ENCODE assay signal across 10 mouse cellular contexts in genomic region chr13:73536824-73537223, GRCm38 (mm10). TPM values are rescaled to one million over a fixed set of nuclear protein-coding genes. Genes with fewer than 3 reads are reported as not detected.
DNase-seq lines count a peak whose midpoint lies in the region; ATAC-seq lines count a peak whose summit lies in the region.
"Had no signal": no experiment of that assay in that cellular context is flagged by ENCODE, and none has a peak within 500 bp of the region (broad histone marks: within the 10 kb centered on the region; RNA-seq: fewer than 3 reads in every experiment).

No protein-coding gene starts in this region.

- DNase-seq in kidney, adult 11 months: no peak
- DNase-seq in embryonic facial prominence, embryonic 10.5 days (ENCODE audit: low spot score): no peak
- no peak for DNase-seq in intestine, embryonic 14.5 days (ENCODE audit: low spot score)
- DNase-seq in thymus, postnatal 14 days: no peak
- DNase-seq in layer of hippocampus, postnatal 14 days (ENCODE audit: low spot score in 2 of 2): no peak
- DNase-seq in urinary bladder, adult 2 months (ENCODE audit: low spot score): no peak
- DNase-seq: cerebellum, adult 9-10 months had no signal

- 0 out of 2 replicates have a peak overlapping the region, but pooled peaks have one; percentile 32 for H3K9ac ChIP-seq in kidney, embryonic 14.5 days (ENCODE audit: low read depth, low read length)
- H3K9ac ChIP-seq in intestine, embryonic 14.5 days (ENCODE audit: low read length): no peak overlapping the region
- H3K9ac ChIP-seq in midbrain, embryonic 16.5 days (ENCODE audit: low read depth, low read length): peak overlapping the region; percentile 27

- H3K9me3 ChIP-seq in kidney, embryonic 14.5 days (ENCODE audit: control insufficient read depth, low read length): no peaks in the 10 kb centered on the region
- no peaks in the 10 kb centered on the region for H3K9me3 ChIP-seq in embryonic facial prominence, embryonic 10.5 days
- H3K9me3 ChIP-seq in intestine, embryonic 14.5 days (ENCODE audit: control insufficient read depth, low read length): no peaks in the 10 kb centered on the region
- H3K9me3 ChIP-seq in midbrain, embryonic 16.5 days (replicated peaks; ENCODE audit: control insufficient read depth, low read length, poor library complexity, severe bottlenecking): no peaks in the 10 kb centered on the region

- no peaks in the 10 kb centered on the region for H3K36me3 ChIP-seq in kidney, embryonic 14.5 days (ENCODE audit: control insufficient read depth, insufficient read depth, low read length)
- no peaks in the 10 kb centered on the region for H3K36me3 ChIP-seq in embryonic facial prominence, embryonic 10.5 days (replicated peaks)
- H3K36me3 ChIP-seq in intestine, embryonic 14.5 days (ENCODE audit: control insufficient read depth, insufficient read depth, low read length): no peaks in the 10 kb centered on the region
- H3K36me3 ChIP-seq in midbrain, embryonic 16.5 days (ENCODE audit: control insufficient read depth, insufficient read depth, low read length): no peaks in the 10 kb centered on the region
- H3K36me3 ChIP-seq: G1E had no signal

- H3K4me1 ChIP-seq in kidney, embryonic 14.5 days (ENCODE audit: control insufficient read depth, insufficient read depth, low read length): 0 out of 2 replicates have a peak, but pooled peaks cover 4% of the 10 kb centered on the region
- peaks cover 11% of the 10 kb centered on the region for H3K4me1 ChIP-seq in embryonic facial prominence, embryonic 10.5 days
- no peaks in the 10 kb centered on the region for H3K4me1 ChIP-seq in intestine, embryonic 14.5 days (replicated peaks; ENCODE audit: control insufficient read depth, insufficient read depth, low read length)
- peaks cover 7% of the 10 kb centered on the region; the same call in 1 of the 2 replicates for H3K4me1 ChIP-seq in midbrain, embryonic 16.5 days (ENCODE audit: control insufficient read depth, insufficient read depth, low read length)

- H3K27me3 ChIP-seq in kidney, embryonic 14.5 days (ENCODE audit: control insufficient read depth, insufficient read depth, low read length): peaks cover 39% of the 10 kb centered on the region
- peaks cover 55% of the 10 kb centered on the region for H3K27me3 ChIP-seq in embryonic facial prominence, embryonic 10.5 days (replicated peaks; ENCODE audit: low read depth, poor library complexity, severe bottlenecking)
- peaks cover 41% of the 10 kb centered on the region for H3K27me3 ChIP-seq in intestine, embryonic 14.5 days (replicated peaks; ENCODE audit: control insufficient read depth, insufficient read depth, low read length)
- peaks cover 34% of the 10 kb centered on the region for H3K27me3 ChIP-seq in midbrain, embryonic 16.5 days (ENCODE audit: control insufficient read depth, insufficient read depth, low read depth, low read length)

- H3K4me2 ChIP-seq in kidney, embryonic 14.5 days (replicated peaks; ENCODE audit: low read depth, low read length): peak overlapping the region; percentile 81
- peak overlapping the region; percentile 71 for H3K4me2 ChIP-seq in intestine, embryonic 14.5 days (ENCODE audit: low read length)
- H3K4me2 ChIP-seq in midbrain, embryonic 16.5 days (ENCODE audit: low read length): peak overlapping the region; percentile 86

- 19% methylated on average over 13 of the region's 13 CpGs for whole genome bisulfite sequencing in kidney, embryonic 14.5 days
- 20% methylated on average over 13 of the region's 13 CpGs for WGBS in embryonic facial prominence, embryonic 10.5 days
- WGBS in intestine, embryonic 14.5 days: 22% methylated on average over 13 of the region's 13 CpGs
- WGBS in midbrain, embryonic 16.5 days: 16% methylated on average over 13 of the region's 13 CpGs

- no peak for ATAC-seq in kidney, embryonic 14.5 days (ENCODE audit: low FRiP score, low TSS enrichment)
- ATAC-seq in intestine, embryonic 14.5 days (replicated peaks; ENCODE audit: low FRiP score, low TSS enrichment, low read depth): peak; percentile 41; the same call in 1 of the 2 replicates
- no peak; the same call in 1 of the 2 replicates for ATAC-seq in midbrain, embryonic 16.5 days

- H3K27ac ChIP-seq in kidney, embryonic 14.5 days (ENCODE audit: low read depth, low read length): no peak overlapping the region
- H3K27ac ChIP-seq in embryonic facial prominence, embryonic 10.5 days (replicated peaks): no peak overlapping the region
- no peak overlapping the region for H3K27ac ChIP-seq in intestine, embryonic 14.5 days (ENCODE audit: low read depth)
- no peak overlapping the region for H3K27ac ChIP-seq in midbrain, embryonic 16.5 days (ENCODE audit: low read length)

- peak overlapping the region; percentile 38 for H3K4me3 ChIP-seq in kidney, embryonic 14.5 days (ENCODE audit: low read length)
- peak overlapping the region; percentile 57 for H3K4me3 ChIP-seq in embryonic facial prominence, embryonic 10.5 days
- H3K4me3 ChIP-seq in intestine, embryonic 14.5 days (ENCODE audit: low read depth, low read length): peak overlapping the region; percentile 39
- H3K4me3 ChIP-seq in midbrain, embryonic 16.5 days (ENCODE audit: low read depth, low read length): peak overlapping the region; percentile 49

RNA-seq across cellular contexts. Expression of gene Slc6a3, which starts 0.3 kb away (rescaled TPM):
- polyA plus RNA-seq in kidney, embryonic 14.5 days (2014; fragmentation: Nextera tagmentation; extraction: Ambion mirVana): not detected in 2 replicates
- 0.20 TPM in 1 of 2 replicates, not detected in the other for polyA plus RNA-seq in embryonic facial prominence, embryonic 10.5 days (2016; fragmentation: Nextera tagmentation; extraction: Ambion mirVana)
- polyA plus RNA-seq in intestine, embryonic 14.5 days (2014; fragmentation: Nextera tagmentation; extraction: Ambion mirVana): 0.09 TPM in 1 of 2 replicates, not detected in the other
- polyA plus RNA-seq in midbrain, embryonic 16.5 days (2015; fragmentation: Nextera tagmentation; extraction: Ambion mirVana): 5.5 and 10.5 TPM in 2 replicates
- total RNA-seq in layer of hippocampus, postnatal 14 days (2021): under 1 TPM; 0.16 to 0.29 TPM
- polyA plus RNA-seq in urinary bladder, adult 2 months (2012; rRNA removed): 0.03 and 0.04 TPM in 2 replicates
- total RNA-seq: G1E had no signal
- polyA plus RNA-seq: G1E had no signal
